Mouse (Mus musculus) left cerebral cortex, postnatal 36 days (tissue): ENCODE data around the gene Mcm5. TPM values are rescaled to one million over a fixed set of nuclear protein-coding genes. Genes with fewer than 3 reads are reported as not detected.

Experiments
- DNase-seq, 2 experiments: peaks; one replicate each; pipeline ENCODE4 v3.0.0; 2021 to 2022; ENCODE audit warnings: low spot score in 2 of 2, mixed read lengths in 1 of 2
- intact Hi-C: fragments of 180-260 bp; cut with DNase I; formaldehyde crosslinking; loops from one replicate; pipeline ENCODE4 v1.15.1; 2025
- total RNA-seq, 2 experiments: library from RNA; stranded (reverse); gene quantifications; 2 replicates each; pipeline ENCODE4 v1.2.3; 2021

Gene Mcm5
- total RNA-seq, 2 experiments from 2014 or later: 7.4 to 7.6 TPM

GRCm38 (mm10) chr8:75152505-75153082 is 43.2 kb downstream of the Mcm5 start:
- intact Hi-C loops: no loop called here

GRCm38 (mm10) chr8:75154855-75155478 is 45.6 kb downstream of the Mcm5 start:
- no peak for DNase-seq
- intact Hi-C loops: no loop called here

More at GRCm38 (mm10) chr8:75152505-75153082, 43.2 kb downstream of the Mcm5 start:
- DNase-seq: no peak

GRCm38 (mm10) chr8:75155740-75156322 is 46.5 kb downstream of the Mcm5 start:
- intact Hi-C loops: no loop called here
- DNase-seq: no peak

GRCm38 (mm10) chr8:75157471-75158230 is 48.3 kb downstream of the Mcm5 start:
- intact Hi-C loops: no loop called here
- no peak for DNase-seq

GRCm38 (mm10) chr8:75169363-75169762 is 60.0 kb downstream of the Mcm5 start:
- intact Hi-C loops: no loop called here
- DNase-seq: no peak

GRCm38 (mm10) chr8:75172009-75172685 is 62.8 kb downstream of the Mcm5 start:
- intact Hi-C loops: no loop called here
- no peak for DNase-seq

Other genes with a start within 250 kb of the Mcm5 start
- gene Isx, start 236.4 kb upstream of the Mcm5 start, total RNA-seq: under 1 TPM in 1 of 2 experiments, not detected in 1; 0.17 TPM
- gene Hmgxb4, start 116.2 kb upstream of the Mcm5 start, total RNA-seq: 10 to 100 TPM; 23.4 to 24.8 TPM
- gene Tom1, start 75.9 kb upstream of the Mcm5 start, total RNA-seq: 10 to 100 TPM; 37.2 to 47.1 TPM
- 1 to 10 TPM; 3.9 to 5.1 TPM for gene Hmox1, start 15.9 kb upstream of the Mcm5 start, total RNA-seq
- 100 to 1,000 TPM; 100 to 106 TPM for gene Rasd2, start 104.4 kb downstream of the Mcm5 start, total RNA-seq